Mouse (Mus musculus): ENCODE measurements around the gene C1qtnf5. TPM values are rescaled to one million over a fixed set of nuclear protein-coding genes. Genes with fewer than 3 reads are reported as not detected.
A peak's percentile ranks its signal among the peaks of the same experiment; 100 is the strongest.
"Not testable (repeated sequence)": the region's sequence is repeated elsewhere in the genome, so short reads cannot be mapped to it uniquely, and the experiment has no call there.

Gene C1qtnf5
- total RNA-seq, 2 experiments from 2014 or later: 15.5 to 21.3 TPM

DNA sequence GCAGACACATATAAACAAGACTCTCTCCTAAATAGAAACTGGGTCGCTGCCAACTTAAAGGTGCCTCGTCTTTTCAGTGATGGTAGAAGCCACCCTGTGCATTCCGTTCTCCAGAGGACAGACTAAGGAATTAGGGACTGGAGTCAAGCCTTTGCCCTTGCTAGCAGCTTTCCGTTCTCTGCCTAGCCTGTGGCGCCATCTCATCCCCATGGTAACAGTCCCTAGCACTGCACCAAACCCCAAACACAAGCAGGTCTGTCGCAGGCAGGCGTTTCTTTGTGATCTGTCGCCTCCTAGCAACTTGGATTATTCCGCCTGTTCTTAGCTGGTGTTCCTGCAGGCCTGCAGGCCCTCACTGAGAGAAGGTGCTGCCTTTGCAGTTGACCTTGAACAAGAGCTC is 10.5 kb upstream of the C1qtnf5 start:
- intact Hi-C loops (cut with DNase I): no loop called here
- DNase-seq: peak; percentile 65 to 71

DNA sequence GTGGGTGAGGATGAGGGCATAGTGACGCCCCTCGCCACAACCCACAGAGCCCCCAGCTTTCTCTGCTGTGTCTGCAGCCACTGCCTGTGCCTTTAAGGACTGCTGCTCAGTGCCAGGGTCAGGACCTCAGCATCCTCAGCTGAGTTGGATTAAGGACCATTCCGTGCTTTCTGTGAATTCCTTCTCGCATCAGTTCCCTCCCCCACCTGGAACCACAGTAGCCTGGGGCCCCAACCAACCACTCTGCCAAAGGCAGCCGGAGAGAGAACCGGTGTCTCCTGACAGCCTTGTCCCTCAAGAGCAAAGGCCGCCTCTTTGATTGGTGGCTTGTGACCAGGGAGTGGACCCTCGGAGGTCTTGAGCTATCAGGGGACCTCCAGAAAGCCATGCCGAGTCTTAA is 5.6 kb upstream of the C1qtnf5 start, which contains the start of gene Mfrp:
Gene Mfrp (plus strand): TSS at position 240 of the 400 bp plus-strand sequence.
- no peak for DNase-seq
- intact Hi-C loops (cut with DNase I): no loop called here

DNA sequence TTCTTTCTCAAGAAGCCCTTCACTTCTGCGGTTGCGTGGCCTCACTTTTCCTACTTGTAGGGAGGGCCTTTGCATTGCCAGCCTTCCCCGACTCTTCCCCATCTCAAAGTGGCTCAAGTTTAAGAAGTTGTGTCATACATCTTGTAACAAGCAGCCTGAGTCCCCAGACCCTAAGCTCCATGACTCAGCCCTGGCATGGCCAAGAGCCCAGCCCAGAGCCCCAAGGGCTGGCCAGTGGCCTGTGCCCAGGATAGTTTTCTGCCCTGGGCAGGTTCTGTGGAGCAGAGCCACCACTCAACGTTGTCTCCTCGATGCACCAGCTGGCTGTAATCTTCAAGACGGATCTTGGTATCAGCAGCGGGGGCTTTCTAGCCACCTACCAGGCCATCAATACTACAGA is 2.2 kb upstream of the C1qtnf5 start:
- intact Hi-C loops (cut with DNase I): loop anchor here (5.0 kb wide), 1 partner anchor 118 kb away; no protein-coding TSS in a partner anchor
- no peak for DNase-seq

DNA sequence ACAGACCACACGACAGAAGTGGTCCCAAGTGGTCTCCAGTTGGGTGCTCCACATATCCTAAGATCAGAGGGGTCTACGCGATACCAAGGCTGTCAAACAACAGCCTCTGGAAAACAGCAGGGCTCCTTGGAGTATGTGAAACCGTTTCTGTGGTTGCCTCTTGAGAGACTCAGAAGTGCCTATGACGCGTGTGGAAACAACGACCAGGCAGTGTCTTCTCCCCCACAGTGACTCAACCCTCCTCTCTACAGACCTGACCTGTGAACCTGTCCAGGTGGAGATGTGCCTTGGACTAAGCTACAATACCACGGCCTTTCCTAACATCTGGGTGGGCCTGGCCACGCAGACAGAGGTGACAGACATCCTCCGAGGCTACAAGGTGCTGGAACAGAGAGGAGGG is 1.3 kb upstream of the C1qtnf5 start:
- intact Hi-C loops (cut with DNase I): loop anchor here (5.0 kb wide), 1 partner anchor 118 kb away; no protein-coding TSS in a partner anchor
- no peak for DNase-seq

DNA sequence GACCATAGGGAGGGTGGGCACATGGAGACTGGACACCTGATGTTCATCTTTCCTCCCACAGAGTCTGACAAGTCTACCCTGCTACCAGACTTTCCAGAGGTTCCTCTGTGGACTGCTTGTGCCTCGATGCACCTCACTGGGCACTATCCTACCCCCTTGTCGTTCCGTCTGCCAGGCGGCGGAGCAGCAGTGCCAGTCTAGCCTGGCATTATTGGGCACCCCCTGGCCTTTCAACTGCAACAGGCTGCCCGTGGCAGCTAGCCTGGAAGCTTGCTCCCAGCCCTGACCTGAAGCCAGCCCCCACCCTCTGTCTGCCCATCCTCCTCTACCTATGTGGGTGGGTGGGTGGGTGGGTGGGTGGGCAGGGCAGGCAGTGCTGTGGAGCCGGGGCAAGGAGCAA is 863 bp upstream of the C1qtnf5 start:
- intact Hi-C loops (cut with DNase I): loop anchor here (5.0 kb wide), 1 partner anchor 119 kb away; no protein-coding TSS in a partner anchor
- DNase-seq: no peak

DNA sequence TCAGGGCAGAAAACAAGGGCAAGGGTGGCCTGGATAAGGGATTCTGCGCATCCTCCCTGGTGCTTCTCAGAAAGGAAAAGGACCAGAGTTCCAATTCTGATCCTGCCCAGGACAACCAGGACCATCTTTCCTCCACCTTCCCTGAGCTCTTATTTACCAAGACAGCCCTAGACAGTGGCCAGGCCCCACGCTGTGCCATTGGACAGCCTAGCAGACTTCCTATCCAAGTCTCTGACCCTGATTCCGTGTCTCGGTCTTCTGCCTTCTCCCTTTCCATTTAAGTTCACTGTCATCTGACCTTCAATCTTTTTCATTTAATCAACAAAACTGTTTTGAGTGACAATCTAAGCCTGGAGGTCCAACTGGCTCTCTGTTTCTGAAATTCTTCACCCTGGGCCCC is 449 bp upstream of the C1qtnf5 start:
- intact Hi-C loops (cut with DNase I): loop anchor here (5.0 kb wide), 1 partner anchor 119 kb away; no protein-coding TSS in a partner anchor

DNA sequence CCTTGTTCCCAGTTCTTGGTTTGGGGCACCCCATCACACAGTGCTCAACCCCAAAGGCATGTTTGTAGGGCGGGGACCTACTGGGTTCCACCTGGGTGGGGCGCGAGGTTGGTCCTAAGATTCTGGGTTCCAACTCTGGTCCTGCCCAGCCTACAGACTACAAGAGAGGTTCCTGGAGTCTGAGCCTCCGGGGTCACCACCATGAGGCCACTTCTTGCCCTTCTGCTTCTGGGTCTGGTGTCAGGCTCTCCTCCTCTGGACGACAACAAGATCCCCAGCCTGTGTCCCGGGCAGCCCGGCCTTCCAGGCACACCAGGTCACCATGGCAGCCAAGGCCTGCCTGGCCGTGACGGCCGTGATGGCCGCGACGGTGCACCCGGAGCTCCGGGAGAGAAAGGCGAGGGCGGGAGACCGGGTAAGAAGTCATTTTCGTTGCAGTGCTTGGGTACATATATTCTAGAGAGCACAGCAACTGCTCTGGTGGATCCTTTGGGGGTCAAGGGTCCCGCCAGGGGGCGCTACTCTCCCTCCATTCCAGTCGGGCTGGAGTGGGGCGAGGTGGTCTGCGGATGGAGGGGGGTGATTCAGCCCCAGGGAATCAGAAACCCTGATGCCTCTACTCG is 623 bp downstream of the C1qtnf5 start:
- DNase-seq: peak; percentile 37 to 70
- intact Hi-C loops (cut with DNase I): loop anchor here (2.0 to 5.0 kb wide), 2 partner anchors 41 to 120 kb away; partner anchors contain the start of gene Usp2

More for the DNA sequence above, 449 bp upstream of the C1qtnf5 start:
- no peak for DNase-seq

DNA sequence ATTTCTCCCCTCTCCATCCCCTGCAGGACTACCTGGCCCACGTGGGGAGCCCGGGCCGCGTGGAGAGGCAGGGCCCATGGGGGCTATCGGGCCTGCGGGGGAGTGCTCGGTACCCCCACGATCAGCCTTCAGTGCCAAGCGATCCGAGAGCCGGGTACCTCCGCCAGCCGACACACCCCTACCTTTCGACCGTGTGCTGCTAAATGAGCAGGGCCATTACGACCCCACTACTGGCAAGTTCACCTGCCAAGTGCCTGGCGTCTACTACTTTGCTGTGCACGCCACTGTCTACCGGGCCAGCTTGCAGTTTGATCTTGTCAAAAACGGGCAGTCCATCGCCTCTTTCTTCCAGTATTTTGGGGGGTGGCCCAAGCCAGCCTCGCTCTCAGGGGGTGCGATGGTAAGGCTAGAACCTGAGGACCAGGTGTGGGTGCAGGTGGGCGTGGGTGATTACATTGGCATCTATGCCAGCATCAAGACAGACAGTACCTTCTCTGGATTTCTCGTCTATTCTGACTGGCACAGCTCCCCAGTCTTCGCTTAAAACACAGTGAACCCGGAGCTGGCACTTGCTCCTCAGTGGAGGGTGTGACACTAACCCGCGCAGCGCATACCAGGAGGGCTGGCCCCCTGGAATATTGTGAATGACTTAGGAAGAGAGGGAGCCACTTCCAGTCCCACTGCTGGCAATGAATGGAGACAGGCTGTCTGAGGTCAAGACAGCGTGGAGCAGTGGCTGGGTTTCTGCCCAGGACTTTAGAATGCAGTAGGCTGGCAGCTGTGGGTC is 1.4 kb downstream of the C1qtnf5 start:
- intact Hi-C loops (cut with DNase I): loop anchor here (2.0 to 5.0 kb wide), 2 partner anchors 42 to 121 kb away; partner anchors contain the start of gene Usp2
- DNase-seq: no peak

DNA sequence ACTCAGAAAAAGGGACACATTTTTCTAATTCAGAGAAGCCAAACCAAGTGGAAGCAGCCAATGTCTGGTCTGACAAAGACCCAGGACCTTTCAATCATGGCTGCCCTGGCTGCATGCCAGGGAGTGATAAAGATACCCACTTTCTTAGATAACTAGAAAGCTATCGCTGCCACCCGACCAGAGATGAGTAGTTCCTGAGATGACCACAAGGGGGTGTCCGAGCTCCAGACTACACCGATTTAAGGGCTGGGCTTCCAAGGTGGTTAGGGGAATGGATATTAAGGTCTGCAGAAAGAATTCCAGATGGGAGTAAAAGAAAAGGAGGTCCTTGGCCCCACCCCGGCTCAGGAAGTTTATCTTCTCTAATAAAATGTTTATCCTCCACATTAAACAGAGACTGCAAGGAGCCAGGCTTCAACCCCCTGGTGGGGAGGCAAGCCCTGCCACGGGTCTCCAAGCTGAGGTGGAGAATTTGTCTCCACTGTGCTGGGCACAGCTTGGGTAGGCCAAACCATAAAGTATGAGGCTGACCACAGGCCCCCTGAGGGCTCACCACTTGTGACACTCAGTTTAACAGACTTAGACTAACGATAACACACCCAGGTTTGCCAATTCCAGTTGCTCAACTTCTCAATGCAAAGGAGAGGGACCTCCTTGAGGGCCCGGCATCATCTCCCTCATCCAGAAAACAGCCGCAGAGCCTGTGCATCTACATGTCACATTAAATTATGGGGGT is 2.5 kb downstream of the C1qtnf5 start:
- intact Hi-C loops (cut with DNase I): loop anchor here (2.0 to 5.0 kb wide), 2 partner anchors 43 to 122 kb away; partner anchors contain the start of gene Usp2
- peak; percentile 78 to 88 for DNase-seq

DNA sequence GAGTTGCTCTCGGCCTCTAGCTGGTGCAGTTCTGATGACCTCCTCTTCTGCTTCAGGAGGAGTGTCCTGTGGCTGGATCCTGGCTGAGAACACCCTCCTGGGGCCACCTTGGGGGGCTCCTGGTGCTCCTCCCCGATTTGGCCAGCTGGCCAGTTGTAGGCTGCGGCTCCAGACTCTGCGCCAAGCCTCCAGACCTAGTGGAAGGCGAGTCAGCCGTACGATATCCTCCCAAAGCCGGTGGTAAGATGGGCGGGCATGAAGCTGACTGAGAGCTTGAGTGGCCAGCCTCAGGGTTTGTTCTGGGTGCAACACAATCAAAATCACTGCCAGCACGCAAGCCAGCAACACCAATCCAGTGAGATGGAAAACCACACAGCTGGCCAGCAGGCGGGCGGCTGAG is 4.9 kb downstream of the C1qtnf5 start:
- DNase-seq; intact Hi-C loops (cut with DNase I): not testable (repeated sequence)

DNA sequence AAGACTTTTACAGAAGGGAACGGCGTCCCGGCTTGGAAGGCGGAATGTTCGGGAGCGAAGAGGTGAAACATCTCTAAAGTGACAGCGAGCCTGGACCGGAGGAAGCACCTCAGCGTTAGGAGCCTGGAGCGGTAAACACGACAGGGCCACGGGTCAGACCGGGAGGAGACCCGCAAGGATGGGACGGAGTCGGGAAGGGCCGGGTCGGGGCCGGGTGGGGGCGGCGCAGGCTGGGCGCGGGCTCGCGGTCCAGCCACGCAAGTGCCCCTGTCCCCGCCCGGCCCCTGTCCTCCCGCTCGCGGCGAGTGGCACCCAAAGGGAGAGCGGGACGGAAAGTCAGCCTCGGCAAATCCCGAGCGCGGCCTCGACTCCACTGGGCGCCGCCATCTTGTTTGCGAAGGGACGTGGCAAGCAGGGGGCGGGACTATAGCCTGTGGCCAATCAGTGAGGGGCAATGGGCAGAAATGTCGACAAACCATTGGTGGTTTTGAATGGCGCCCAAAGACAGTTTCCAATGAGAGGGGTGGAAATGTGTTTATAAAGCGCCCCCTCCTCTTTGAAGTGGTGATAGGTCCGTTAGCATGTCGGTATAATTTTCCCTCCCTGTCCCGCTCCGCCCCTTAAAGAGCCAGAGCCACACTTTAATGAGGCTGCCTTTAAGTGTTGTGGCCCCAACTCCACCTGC is 6.2 kb downstream of the C1qtnf5 start, which contains the start of the genes Gm49380 and Rnf26:
Gene Gm49380 (minus strand): TSS at position 396 of the 685 bp plus-strand sequence.
Gene Rnf26 (minus strand): TSS at position 413 of the 685 bp plus-strand sequence.
- peak; percentile 98 for DNase-seq
- intact Hi-C loops (cut with DNase I): no loop called here

DNA sequence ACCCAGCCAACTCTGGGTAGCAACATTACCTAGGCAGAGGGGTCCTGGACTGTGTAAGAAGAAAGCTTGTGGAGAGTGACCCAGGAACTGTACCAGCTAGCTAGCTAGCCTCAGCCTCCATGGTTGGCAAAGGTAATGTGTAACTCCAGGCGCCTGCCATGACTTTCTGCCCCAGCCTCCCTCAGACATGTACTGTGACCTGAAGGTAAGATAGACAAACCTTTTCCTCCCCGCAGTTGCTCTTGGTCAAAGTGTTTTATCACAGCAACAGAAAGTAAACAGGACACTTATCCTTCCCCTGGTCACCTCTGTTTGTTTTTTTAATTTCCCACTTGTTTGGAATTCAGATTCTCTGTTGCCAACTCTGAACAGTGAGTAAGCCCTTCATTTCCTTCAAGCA is 7.4 kb downstream of the C1qtnf5 start:
- intact Hi-C loops (cut with DNase I): no loop called here
- no peak for DNase-seq

DNA sequence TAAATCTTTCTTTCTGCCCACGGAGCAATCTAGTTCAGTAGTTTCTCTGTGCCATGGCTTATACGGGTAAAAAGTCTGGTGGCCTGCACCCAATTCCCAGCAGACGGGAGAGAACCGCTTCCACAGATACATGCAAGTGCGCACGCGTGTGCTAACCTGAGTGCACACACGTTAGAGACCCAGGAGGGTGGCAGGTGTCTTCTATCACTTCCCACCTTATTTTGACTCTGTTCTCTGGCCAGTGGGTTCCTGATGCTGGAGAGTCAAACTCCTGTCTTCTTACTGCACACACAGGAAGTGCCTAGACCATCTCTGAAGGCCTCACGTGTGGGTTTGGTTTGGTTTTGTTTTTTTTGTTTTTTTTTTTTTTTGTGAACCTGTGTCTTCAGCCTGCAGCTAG is 8.6 kb downstream of the C1qtnf5 start:
- intact Hi-C loops (cut with DNase I): no loop called here

DNA sequence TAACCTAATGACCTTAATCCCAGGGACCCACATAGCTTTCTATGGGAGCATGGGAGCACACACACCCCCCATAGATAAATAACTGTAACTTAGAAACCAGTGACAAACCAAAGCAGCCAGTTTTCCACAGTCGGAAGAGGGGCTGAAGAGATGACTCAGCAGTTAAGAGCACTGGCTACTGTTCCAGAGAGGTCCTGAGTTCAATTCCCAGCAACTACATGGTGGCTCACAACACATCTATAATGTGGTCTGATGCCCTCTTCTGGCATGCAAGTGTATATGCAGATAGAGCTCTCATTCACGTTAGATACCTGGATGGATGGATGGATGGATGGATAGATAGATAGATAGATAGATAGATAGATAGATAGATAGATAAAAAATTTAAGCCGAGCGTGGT is 9.1 kb downstream of the C1qtnf5 start:
- intact Hi-C loops (cut with DNase I): no loop called here
- no peak for DNase-seq

More for the DNA sequence above, 8.6 kb downstream of the C1qtnf5 start:
- DNase-seq: no peak

DNA sequence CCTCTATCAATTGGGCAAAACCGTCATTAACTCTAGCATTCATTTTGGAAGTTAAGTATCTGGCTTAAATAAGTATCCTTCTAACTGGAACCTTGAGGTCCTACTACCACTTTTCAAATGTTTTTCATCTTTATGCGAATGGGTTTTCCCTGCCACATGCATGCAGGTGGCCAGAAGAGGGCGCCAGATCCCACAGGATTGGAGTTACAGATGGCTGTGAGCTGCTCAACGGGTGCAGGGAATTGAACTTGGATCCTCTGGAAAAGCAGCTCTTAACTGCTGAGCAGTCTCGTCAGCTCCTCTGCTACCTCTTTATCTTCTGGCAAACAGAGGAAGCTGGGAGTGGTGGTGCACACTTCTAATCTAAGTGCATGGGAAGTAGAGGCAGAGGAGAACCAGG is 12.0 kb downstream of the C1qtnf5 start:
- no peak for DNase-seq
- intact Hi-C loops (cut with DNase I): no loop called here

DNA sequence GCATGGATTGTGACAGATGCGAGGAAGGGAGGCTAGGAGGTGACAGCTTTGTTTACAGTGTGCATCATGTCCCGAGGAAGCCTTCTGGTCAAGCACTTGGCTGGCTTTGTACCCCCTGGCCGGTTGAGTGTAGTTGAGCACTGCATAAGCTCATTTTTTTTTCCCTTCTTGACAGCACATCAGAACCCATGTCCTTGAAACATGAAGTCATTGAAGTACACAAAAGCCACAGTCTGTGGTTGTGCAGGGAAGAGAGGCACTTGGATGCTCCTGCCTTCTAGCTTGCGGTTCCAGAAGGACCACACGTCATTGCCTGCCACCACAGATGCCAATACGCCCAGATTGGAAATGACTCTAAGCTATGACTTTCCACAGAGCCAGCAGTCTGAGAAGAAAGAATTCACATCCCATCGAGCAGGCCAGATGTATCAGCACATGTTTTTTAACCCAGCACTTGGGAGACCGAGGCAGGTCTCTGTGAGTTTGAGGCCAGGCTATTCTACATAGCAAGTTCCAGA is 13.0 kb downstream of the C1qtnf5 start:
- intact Hi-C loops (cut with DNase I): no loop called here
- DNase-seq: no peak

DNA sequence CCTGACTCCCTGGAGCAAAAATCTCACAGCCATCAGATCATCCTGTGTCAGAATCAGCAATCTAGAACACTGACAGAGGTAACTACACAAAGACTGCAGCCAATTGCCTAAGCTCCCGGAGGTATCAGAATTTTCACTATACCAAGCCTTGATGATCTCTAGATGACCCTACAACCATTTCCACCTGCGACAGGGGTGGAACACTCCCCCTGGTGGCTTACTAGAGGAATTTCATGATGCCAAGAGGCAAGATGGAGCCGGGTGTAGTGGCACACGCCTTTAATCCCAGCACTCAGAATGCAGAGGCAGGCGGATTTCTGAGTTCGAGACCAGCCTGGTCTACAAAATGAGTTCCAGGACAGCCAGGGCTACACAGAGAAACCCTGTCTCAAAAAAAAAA is 17.3 kb downstream of the C1qtnf5 start:
- intact Hi-C loops (cut with DNase I): no loop called here
- DNase-seq: no peak

DNA sequence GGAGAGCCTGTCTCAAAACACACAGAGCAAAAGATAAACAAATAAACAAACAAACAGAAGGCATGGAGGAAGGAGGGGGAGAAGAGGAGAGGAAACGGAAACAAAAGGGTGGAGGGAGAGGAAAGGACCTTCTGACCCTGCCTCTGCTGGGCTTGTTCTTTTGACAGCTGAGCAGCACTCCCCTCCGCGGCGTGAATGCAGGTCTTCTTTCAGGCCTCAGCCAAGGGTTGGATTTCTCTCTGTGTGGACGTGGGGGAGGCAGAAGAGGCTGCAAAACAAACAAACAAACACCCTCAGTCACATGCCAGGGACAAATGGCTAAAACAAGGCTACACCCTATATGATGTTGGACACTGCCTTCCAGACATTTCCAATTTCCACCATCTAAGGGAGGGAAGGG is 18.0 kb downstream of the C1qtnf5 start:
- DNase-seq: no peak
- intact Hi-C loops (cut with DNase I): loop anchor here (5.0 kb wide), 2 partner anchors 57 to 267 kb away; no protein-coding TSS in a partner anchor

DNA sequence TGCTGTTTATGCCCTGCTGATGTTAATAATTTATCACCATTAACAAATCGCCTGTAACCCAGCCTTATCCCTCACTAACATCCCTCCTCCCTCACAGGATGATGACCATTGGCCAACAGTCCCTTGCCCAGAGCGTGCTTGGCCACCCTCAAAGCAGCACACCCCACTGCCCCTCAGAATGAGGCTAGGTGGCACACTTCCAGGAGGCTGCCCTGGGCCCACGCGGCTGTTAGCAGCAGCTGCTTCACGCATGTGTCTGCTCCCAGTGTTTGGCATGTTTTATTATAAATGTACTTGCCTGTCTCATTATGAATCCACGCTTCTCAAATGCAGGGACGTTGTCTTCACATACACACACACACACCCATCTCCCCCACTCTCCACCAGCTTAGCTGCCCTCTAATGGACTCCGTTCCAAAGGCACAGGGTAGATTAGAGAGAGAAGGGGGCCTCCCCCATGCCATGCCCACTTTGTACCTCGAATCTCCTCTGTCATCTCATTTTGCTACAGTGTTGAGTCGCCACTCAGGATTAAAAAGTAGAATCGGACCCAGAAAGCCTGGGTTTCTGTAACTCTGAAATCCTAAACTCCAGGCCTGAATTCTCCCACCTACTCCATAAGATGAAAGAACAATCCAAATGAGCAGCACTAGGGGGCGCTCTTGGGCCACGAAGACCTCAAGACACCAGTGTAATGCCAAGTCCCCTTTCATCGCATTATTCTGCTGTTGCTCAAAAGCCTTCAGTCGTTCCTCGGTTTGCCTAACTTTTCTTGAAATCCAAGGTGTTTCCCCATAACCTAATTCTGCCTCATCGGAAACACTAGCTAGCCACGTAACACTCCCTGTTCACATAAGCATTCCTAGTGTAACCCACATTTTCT is 18.7 kb downstream of the C1qtnf5 start:
- intact Hi-C loops (cut with DNase I): loop anchor here (1.0 to 5.0 kb wide), 3 partner anchors 57 to 267 kb away; no protein-coding TSS in a partner anchor
- DNase-seq: peak; percentile 90 to 95

All from heart, postnatal 10 days (tissue).